Mouse (Mus musculus): ENCODE measurements around the gene Phlda1.
"Not testable (repeated sequence)": the region's sequence is repeated elsewhere in the genome, so short reads cannot be mapped to it uniquely, and the experiment has no call there.

Gene Phlda1

GRCm38 (mm10) chr10:111506101-111506925 lies at the start of gene Phlda1:
Gene Phlda1, plus strand, starts transcription at chr10:111506286.
- DNase-seq = peak; percentile 95 to 97

GRCm38 (mm10) chr10:111458088-111458487 lies 48.0 kb upstream of the Phlda1 start:
- no peak for DNase-seq

GRCm38 (mm10) chr10:111459040-111459439 lies 47.0 kb upstream of the Phlda1 start:
- DNase-seq = no peak

GRCm38 (mm10) chr10:111459874-111460273 lies 46.2 kb upstream of the Phlda1 start:
- no peak for DNase-seq

- no peak for DNase-seq
Measured at GRCm38 (mm10) chr10:111460381-111460780, 45.7 kb upstream of the Phlda1 start.

GRCm38 (mm10) chr10:111464833-111465232 lies 41.3 kb upstream of the Phlda1 start:
- no peak for DNase-seq

GRCm38 (mm10) chr10:111465409-111465808 lies 40.7 kb upstream of the Phlda1 start:
- DNase-seq = no peak

GRCm38 (mm10) chr10:111471166-111471565 lies 34.9 kb upstream of the Phlda1 start:
- DNase-seq = no peak

- peak; percentile 96 to 97 for DNase-seq
Measured at GRCm38 (mm10) chr10:111472686-111473510, 33.2 kb upstream of the Phlda1 start, which contains the start of gene Nap1l1. Gene Nap1l1, plus strand, starts transcription at chr10:111473223.

DNA sequence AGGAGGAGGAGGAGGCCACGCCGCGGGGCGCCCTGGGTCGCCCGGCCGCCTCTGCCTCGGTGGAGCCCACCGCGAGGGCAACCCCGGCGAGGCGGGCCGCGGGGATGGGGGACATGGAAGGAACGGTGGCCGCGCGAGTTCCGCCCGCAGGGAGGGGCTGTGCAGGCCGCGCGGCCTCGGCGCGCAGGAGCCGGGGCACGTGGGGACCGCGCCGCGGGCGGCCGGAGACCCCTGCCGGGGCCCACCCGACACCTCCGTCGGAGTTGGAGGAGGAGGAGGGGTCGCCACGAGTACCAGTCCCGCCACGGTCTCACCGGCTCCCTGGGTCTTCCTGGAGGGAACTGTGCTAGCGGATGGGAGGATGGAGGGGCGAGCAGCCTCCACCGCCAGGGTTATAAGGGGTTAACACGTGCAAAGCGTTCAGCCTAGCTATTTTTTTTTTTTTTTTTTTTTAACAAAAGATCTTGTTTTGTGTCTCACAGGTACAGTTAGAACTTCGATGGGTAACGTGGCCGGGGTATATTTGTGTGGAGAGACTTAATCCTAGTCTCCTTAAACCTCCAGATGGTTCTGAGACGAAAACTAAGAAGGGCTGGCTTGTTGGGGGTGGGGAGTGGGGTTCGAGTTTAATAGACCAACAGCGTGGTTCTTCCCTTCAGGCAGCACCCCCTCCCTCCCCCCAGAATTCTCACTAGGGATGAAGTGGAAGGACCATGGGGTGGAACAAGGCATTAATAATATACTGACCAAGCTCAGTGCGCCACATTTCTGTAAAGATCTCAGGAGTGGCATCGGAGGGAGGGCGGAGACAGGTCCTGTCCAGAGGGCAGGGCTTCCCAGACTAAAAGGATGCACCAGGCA lies 32.3 kb upstream of the Phlda1 start:
- DNase-seq = peak; percentile 63 to 78

- DNase-seq = no peak
Measured at GRCm38 (mm10) chr10:111476301-111476700, 29.8 kb upstream of the Phlda1 start.

- DNase-seq = no peak
Measured at GRCm38 (mm10) chr10:111476989-111477510, 29.0 kb upstream of the Phlda1 start.

GRCm38 (mm10) chr10:111479599-111479998 lies 26.5 kb upstream of the Phlda1 start:
- no peak for DNase-seq

DNA sequence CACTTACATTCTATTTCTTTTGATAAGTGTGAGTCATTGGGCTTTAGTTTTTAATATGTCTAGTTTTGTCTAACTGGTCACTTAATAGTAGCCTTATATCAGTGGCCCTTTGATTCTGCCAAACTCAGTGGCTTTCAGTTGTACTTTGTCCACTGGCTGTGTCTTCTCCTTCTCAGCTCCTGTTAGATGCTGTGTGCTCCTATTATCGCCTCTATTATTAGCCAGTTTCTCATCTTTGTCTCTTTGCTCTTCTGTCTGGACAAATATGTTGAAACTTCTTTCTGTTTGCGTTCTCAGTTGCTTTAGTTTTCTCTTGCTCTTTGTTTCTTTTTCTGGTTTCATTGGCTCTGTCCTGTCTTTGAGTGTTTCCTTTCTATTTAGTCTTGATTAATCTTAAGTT lies 23.4 kb upstream of the Phlda1 start:
- no peak for DNase-seq

DNA sequence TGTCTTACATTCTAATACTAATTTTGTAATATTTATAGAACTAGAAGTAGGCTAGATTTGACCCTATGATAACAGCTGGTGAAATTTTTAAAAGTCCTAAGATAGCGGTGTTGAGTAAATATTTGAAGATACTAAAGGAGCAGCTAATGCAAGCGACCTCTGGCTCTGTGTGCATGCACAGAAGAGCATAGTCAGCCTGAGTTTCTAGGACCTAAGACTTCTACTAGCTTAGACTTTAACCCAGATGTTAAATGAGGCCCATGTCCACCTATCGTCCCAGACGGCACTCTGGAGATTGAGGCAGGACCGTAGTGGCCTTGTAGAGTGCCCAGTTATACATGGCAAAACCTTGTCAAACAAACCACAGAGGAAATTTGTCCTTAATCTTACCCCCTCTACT lies 22.0 kb upstream of the Phlda1 start:
- DNase-seq = no peak

DNA sequence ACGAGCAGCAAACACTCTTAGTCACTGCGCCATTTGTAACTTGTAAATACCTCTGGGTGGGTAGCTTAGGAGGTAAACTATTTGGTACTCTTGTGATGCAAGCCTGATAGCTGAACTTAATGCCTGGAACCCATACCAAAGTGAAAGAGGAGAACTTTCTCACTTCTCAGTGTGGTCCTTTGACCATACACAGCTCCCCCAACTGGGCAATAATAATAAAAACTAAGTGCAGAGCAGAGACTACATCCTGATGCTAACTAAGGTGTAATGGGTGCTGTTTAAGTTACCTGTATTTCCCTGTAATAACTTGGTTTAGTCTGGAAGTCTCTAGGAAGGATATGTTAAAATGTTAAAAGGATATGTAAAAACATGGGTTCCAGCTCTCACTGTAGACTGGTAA lies 17.3 kb upstream of the Phlda1 start:
- DNase-seq = no peak

- not testable (repeated sequence) for DNase-seq
Measured at GRCm38 (mm10) chr10:111490079-111490478, 16.0 kb upstream of the Phlda1 start.

GRCm38 (mm10) chr10:111495888-111496287 lies 10.2 kb upstream of the Phlda1 start:
- no peak for DNase-seq

GRCm38 (mm10) chr10:111499892-111500291 lies 6.2 kb upstream of the Phlda1 start:
- DNase-seq = no peak

GRCm38 (mm10) chr10:111503071-111503470 lies 3.0 kb upstream of the Phlda1 start:
- peak; percentile 86 to 88 for DNase-seq

- DNase-seq = no peak
Measured at GRCm38 (mm10) chr10:111503716-111504115, 2.4 kb upstream of the Phlda1 start.

GRCm38 (mm10) chr10:111504606-111505005 lies 1.5 kb upstream of the Phlda1 start:
- DNase-seq = no peak
